Comparison of ENCODE assay signal across 10 mouse cellular contexts in the genomic region with DNA sequence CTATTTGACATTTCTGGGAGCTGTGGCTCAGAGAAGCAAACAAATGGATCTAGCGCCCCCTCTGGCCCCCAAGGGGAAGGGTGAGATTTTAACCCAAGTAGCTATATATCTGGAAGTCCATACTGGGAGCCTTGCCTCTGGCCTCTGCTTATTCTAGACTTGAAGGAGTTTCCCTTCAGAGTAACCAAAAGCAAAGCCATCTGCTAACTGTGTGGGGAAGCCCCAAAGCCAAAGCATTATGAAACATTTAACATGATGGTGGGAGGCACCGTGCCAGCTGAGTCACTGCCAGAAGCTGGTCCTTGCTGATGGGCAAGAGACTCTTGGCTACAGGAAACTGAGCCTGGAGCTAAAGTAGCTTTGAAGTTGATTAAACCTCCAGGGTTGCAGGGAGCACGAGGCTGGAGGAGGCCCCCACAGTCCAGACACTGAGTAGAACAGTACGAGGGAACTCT. TPM values are rescaled to one million over a fixed set of nuclear protein-coding genes. Genes with fewer than 3 reads are reported as not detected.
DNase-seq lines count a peak whose midpoint lies in the region; TF ChIP-seq lines count a peak whose summit lies in the region.
"Had no signal": no experiment of that assay in that cellular context is flagged by ENCODE, and none has a peak within 500 bp of the region (broad histone marks: within the 10 kb centered on the region; RNA-seq: fewer than 3 reads in every experiment).

No protein-coding gene starts in this region.

- no peaks in the 10 kb centered on the region for H3K27me3 ChIP-seq in ES-Bruce4 (ENCODE audit: control insufficient read depth, insufficient read depth, low read length, poor library complexity, severe bottlenecking)
- H3K27me3 ChIP-seq in thymus, adult 2 months (ENCODE audit: control insufficient read depth, insufficient read depth, low read length), result no peaks in the 10 kb centered on the region

- H3K36me3 ChIP-seq in ES-Bruce4 (ENCODE audit: control insufficient read depth, insufficient read depth, low read length, poor library complexity, severe bottlenecking), result no peaks in the 10 kb centered on the region
- no peaks in the 10 kb centered on the region for H3K36me3 ChIP-seq in thymus, adult 2 months (ENCODE audit: control insufficient read depth, insufficient read depth, low read length)

- no peaks in the 10 kb centered on the region for H3K4me1 ChIP-seq in ES-Bruce4 (ENCODE audit: control insufficient read depth, insufficient read depth, low read length)
- H3K4me1 ChIP-seq in thymus, adult 2 months (replicated peaks; ENCODE audit: control insufficient read depth, insufficient read depth, low read length), result no peaks in the 10 kb centered on the region

- peak; percentile 21 for DNase-seq in 3134 (ENCODE audit: extremely low read depth, insufficient read length, low spot score)
- peak; percentile 46 for DNase-seq in cerebellum, adult 9-11 months
- DNase-seq in heart, adult 9 months (ENCODE audit: low spot score in 2 of 2), result peak; percentile 44 to 57
- DNase-seq in layer of hippocampus, adult 8-10 months (ENCODE audit: low spot score in 2 of 2), result peak; percentile 54 to 81
- peak; percentile 92 for DNase-seq in lung, postnatal 10 days
- DNase-seq in telencephalon, adult 2 months (ENCODE audit: low read depth, low spot score), result peak; percentile 67
- no peak for DNase-seq in thymus, adult 2 months

- TF ChIP-seq POLR2A in ES-Bruce4 (IDR thresholded peaks at IDR 0.05; ENCODE audit: insufficient read depth, low read length), result no peak
- no peak for TF ChIP-seq POLR2A in thymus, adult 2 months (IDR thresholded peaks at IDR 0.05; ENCODE audit: control insufficient read depth, extremely low read depth, insufficient read depth, low read length, poor library complexity)

- no peak for TF ChIP-seq EP300 in ES-Bruce4 (IDR thresholded peaks at IDR 0.05; ENCODE audit: insufficient read depth, low read depth, low read length)

- H3K4me3 ChIP-seq in ES-Bruce4 (ENCODE audit: low read depth, low read length), result no peak overlapping the region
- no peak overlapping the region for H3K4me3 ChIP-seq in thymus, adult 2 months (ENCODE audit: control insufficient read depth, insufficient read depth, low read length)
- H3K4me3 ChIP-seq: erythroblast, embryonic 14.5 days had no signal

- H3K27ac ChIP-seq in ES-Bruce4 (ENCODE audit: insufficient read depth, low read length), result no peak overlapping the region
- H3K27ac ChIP-seq in thymus, adult 2 months (ENCODE audit: control insufficient read depth, insufficient read depth, low read length), result no peak overlapping the region

- 36% methylated on average over 4 of the region's 4 CpGs for WGBS in thymus, adult 2 months

- no peak overlapping the region for H3K9ac ChIP-seq in ES-Bruce4 (ENCODE audit: low read depth, poor library complexity, severe bottlenecking)

- TF ChIP-seq CTCF in ES-Bruce4 (IDR thresholded peaks at IDR 0.05; ENCODE audit: low read depth, low read length), result peak; percentile 26
- no peak for TF ChIP-seq CTCF in thymus, adult 2 months (IDR thresholded peaks at IDR 0.05; ENCODE audit: borderline replicate concordance, control insufficient read depth, extremely low read depth, insufficient read depth, low read length, poor library complexity)

- no peaks in the 10 kb centered on the region for H3K9me3 ChIP-seq in ES-Bruce4 (replicated peaks; ENCODE audit: control insufficient read depth, insufficient read depth, low read length, poor library complexity, severe bottlenecking)

RNA-seq across cellular contexts. Expression of a gene that starts 4.0 kb away (rescaled TPM):
- polyA plus RNA-seq in ES-Bruce4 (2011; ENCODE audit: insufficient read depth, insufficient read length, low read depth, missing spikeins), result not detected in 2 replicates
- total RNA-seq in layer of hippocampus, adult 8-10 months (2022), result 1 to 10 TPM; 5.4 to 8.3 (median 7.4) TPM
- 0.09 and 0.18 TPM in 2 replicates for polyA plus RNA-seq in thymus, adult 2 months (2012; rRNA removed)
- polyA plus RNA-seq: erythroblast, embryonic 14.5 days; small intestine, adult 2 months had no signal
